Mouse (Mus musculus) subcutaneous adipose tissue, adult 2 months (tissue): ENCODE results near the gene Ctbs. TPM values are rescaled to one million over a fixed set of nuclear protein-coding genes. Genes with fewer than 3 reads are reported as not detected.

Experiments
- polyA plus RNA-seq: library from polyadenylated mRNA; depleted of rRNA; stranded (reverse); fragments of >200 nt; gene quantifications from 2 replicates; pipeline ENCODE4 v1.2.3, GENCODE M21; 2012; ENCODE audit warnings: low replicate concordance; rRNA removed

Ctbs gene
- polyA plus RNA-seq, result 5.3 and 6.7 TPM in 2 replicates

DNA sequence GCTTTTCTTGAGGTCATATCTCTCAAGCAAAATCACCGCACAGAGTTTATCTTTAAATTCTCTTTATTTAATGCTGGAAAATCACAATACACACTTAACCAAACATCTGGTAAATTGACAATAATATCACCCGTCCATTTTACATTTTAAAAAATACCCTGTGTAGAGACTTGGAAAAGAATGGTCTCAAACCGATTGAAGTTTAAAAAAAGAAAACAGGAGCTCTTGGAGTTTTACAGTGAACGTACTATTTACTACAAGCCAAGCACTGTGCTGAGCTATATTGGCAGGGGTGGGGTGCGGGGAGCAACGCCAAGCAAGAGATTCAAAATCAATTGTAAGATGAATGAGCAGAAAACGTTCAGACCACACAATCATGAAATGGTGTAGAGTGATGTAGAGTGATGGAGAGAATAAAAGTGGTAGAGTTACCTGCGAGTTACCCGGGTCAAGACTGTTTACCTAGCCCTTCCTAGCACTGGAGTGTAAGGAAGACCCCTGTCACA is at the start of gene Ctbs:
Gene Ctbs, plus strand, starts transcription at position 51 of the 506 bp plus-strand sequence.

DNA sequence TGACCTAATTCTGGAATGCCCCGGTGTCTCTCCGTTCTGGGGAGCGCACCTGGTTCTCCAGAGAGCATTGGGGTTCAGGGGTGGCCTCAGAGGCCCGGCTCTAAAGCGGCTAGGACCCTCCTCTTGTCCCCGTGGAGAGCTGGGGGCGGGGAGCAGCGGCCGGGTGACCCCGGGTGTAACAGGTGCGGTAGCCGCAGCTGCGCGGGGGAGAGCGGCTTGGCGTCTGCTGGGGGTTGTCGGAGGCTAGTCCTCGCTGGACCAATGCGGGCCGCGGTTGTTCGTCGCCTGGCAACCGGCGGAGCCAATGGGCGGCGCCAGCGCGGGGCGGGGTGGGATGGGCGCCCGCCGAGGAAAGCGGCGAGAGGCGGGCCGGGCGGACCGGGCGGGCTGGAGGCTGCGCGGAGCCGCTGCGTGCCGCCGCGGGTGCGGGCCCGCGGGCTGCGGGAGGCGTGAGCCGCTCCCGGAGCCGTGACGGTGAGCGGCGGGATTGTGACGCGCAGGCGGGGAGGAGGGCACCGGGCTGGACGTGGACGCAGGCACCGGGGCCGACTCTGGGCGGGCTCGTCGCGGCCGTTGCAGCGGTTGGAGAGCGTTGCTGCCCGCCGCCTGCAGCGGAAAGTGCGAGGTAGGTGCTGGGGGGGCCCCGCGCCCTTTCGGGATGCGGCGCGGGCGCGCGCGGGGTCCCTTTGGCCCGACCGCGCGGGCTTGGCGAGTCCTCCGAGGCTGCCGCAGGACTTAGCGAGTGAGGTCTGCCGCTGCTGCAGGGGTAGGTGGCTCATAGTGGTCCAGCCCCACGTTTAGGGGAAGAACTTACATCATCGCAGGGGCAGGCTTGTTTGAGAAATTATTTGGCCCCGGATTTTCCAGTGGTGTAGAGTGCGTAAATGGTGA is 45.0 kb upstream of the Ctbs start, which contains the start of gene Ssx2ip:
Gene Ssx2ip, plus strand, starts transcription at position 332 of the 891 bp plus-strand sequence.

DNA sequence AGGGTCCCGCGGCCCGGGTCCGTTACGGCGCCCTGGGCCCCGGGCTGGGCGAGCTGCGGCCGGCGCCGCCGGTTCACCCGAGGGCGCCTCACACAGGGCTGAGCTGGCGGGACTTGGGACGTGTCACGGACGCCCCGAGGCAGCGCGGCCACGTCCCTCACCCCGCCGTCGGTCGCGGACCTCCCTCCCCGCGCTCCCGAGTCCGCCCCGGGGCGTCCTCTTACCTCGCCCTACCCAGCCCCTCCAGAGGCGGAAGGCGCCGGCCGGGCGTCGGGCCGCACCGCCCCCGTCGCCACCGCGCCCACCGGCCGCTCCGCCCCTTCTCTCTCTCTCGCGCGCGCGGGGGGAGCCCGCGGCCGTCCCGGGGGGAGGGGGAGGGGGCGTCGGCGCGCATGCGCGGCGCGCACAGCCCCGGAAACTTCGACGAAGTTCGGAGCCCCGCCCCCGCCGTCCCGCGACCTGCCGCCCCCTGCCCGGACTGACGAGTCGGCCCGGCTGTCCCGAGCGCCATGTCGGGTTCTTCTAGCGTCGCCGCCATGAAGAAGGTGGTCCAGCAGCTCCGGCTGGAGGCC is 49.9 kb downstream of the Ctbs start, which contains the start of the genes Spata1 and Gng5:
Gene Spata1, minus strand, starts transcription at position 323 of the 572 bp plus-strand sequence.
Gene Gng5, plus strand, starts transcription at position 377 of the 572 bp plus-strand sequence.

Other genes starting within 250 kb of the Ctbs start
- 0.89 and 12.3 TPM in 2 replicates for gene Lpar3, start 228.8 kb upstream of the Ctbs start, polyA plus RNA-seq
- 1.6 and 6.6 TPM in 2 replicates for gene Ssx2ip, start 45.2 kb upstream of the Ctbs start, polyA plus RNA-seq
- gene Spata1, start 50.0 kb downstream of the Ctbs start, polyA plus RNA-seq, result 1.1 and 1.7 TPM in 2 replicates
- gene Gng5, start 50.0 kb downstream of the Ctbs start, polyA plus RNA-seq, result 413 and 461 TPM in 2 replicates
- gene Rpf1, start 71.6 kb downstream of the Ctbs start, polyA plus RNA-seq, result 7.7 and 12.7 TPM in 2 replicates
- gene Uox, start 120.6 kb downstream of the Ctbs start, polyA plus RNA-seq, result 0.77 TPM in 1 of 2 replicates, not detected in the other
- not detected in 2 replicates for gene Dnase2b, start 165.8 kb downstream of the Ctbs start, polyA plus RNA-seq
- gene 4930503B20Rik, start 201.5 kb downstream of the Ctbs start, polyA plus RNA-seq, result not detected in 2 replicates
- 0.17 and 0.40 TPM in 2 replicates for gene Samd13, start 235.8 kb downstream of the Ctbs start, polyA plus RNA-seq